Mouse (Mus musculus): ENCODE data around the gene Fsd2.

Fsd2 gene

DNA sequence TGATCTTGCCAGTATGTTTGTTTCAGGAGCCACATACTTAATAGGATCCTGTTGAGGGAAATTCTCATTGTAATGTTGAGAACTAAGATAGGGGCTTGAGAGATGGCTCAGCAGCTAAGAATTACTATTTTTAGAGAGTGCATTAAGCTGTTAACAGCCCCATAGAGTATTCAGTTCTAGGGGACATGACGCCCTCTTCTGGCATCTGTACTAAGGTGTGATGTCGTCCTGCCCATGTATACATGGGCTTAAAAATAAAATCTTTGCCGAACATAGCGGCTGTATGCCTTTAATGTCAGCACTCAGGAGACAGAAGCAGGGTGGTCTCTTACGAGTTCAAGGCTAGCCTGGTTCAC is 4.0 kb upstream of the Fsd2 start:
- peaks cover 7% of the 10 kb centered on the region for H3K36me3 ChIP-seq (ENCODE audit: insufficient read depth, low read length)
- peaks cover 29% of the 10 kb centered on the region for H3K4me1 ChIP-seq (replicated peaks; ENCODE audit: low read depth, low read length)
- no peaks in the 10 kb centered on the region for H3K9me3 ChIP-seq (ENCODE audit: low read length)
- H3K27me3 ChIP-seq (ENCODE audit: insufficient read depth, low read length) = peaks cover 5% of the 10 kb centered on the region
- no peak for TF ChIP-seq CTCF (conservative IDR thresholded peaks at IDR 0.05; ENCODE audit: low read length)
- no peak for TF ChIP-seq NANOG (IDR thresholded peaks at IDR 0.05; ENCODE audit: borderline replicate concordance, low read length)
- no peak for TF ChIP-seq POU5F1 (IDR thresholded peaks at IDR 0.05; ENCODE audit: borderline replicate concordance, low read length)
- H3K4me3 ChIP-seq (replicated peaks; ENCODE audit: low read length) = peak overlapping the region; percentile 90

DNA sequence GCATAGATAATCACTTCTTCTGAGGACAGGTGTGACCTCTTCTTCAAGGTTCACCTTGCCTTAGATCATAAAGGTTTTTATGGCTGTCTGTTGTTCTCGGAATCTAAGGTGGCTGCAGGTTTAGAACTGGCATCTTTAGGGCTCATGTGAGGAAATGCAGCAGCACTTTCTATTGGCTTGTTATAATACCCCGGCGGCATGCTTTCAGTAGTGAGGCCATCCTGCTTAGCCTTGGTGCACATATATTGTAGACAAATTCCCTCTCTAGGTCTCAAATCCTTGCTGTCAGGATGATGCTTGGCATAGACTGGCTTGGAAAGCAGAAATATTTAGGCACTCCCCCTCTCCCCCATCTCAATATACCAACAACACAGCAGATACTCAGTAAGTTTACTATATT is 3.5 kb upstream of the Fsd2 start:
- TF ChIP-seq NANOG (IDR thresholded peaks at IDR 0.05; ENCODE audit: borderline replicate concordance, low read length) (no peak), POU5F1 (IDR thresholded peaks at IDR 0.05; ENCODE audit: borderline replicate concordance, low read length) (no peak), CTCF (conservative IDR thresholded peaks at IDR 0.05; ENCODE audit: low read length) (no peak)
- peaks cover 29% of the 10 kb centered on the region for H3K4me1 ChIP-seq (replicated peaks; ENCODE audit: low read depth, low read length)
- peaks cover 5% of the 10 kb centered on the region for H3K36me3 ChIP-seq (ENCODE audit: insufficient read depth, low read length)
- peaks cover 5% of the 10 kb centered on the region for H3K27me3 ChIP-seq (ENCODE audit: insufficient read depth, low read length)
- no peaks in the 10 kb centered on the region for H3K9me3 ChIP-seq (ENCODE audit: low read length)
- H3K4me3 ChIP-seq (replicated peaks; ENCODE audit: low read length) = no peak overlapping the region

- H3K36me3 ChIP-seq (ENCODE audit: insufficient read depth, low read length) = peaks cover 1% of the 10 kb centered on the region
- no peaks in the 10 kb centered on the region for H3K9me3 ChIP-seq (ENCODE audit: low read length)
- peaks cover 29% of the 10 kb centered on the region for H3K4me1 ChIP-seq (replicated peaks; ENCODE audit: low read depth, low read length)
- TF ChIP-seq NANOG (IDR thresholded peaks at IDR 0.05; ENCODE audit: borderline replicate concordance, low read length) = no peak
- TF ChIP-seq CTCF (conservative IDR thresholded peaks at IDR 0.05; ENCODE audit: low read length) = no peak
- TF ChIP-seq POU5F1 (IDR thresholded peaks at IDR 0.05; ENCODE audit: borderline replicate concordance, low read length) = no peak
- H3K4me3 ChIP-seq (replicated peaks; ENCODE audit: low read length) = no peak overlapping the region
- peaks cover 5% of the 10 kb centered on the region for H3K27me3 ChIP-seq (ENCODE audit: insufficient read depth, low read length)
These were observed 3.1 kb upstream of the Fsd2 start for GRCm38 (mm10) chr7:81569851-81570250.

DNA sequence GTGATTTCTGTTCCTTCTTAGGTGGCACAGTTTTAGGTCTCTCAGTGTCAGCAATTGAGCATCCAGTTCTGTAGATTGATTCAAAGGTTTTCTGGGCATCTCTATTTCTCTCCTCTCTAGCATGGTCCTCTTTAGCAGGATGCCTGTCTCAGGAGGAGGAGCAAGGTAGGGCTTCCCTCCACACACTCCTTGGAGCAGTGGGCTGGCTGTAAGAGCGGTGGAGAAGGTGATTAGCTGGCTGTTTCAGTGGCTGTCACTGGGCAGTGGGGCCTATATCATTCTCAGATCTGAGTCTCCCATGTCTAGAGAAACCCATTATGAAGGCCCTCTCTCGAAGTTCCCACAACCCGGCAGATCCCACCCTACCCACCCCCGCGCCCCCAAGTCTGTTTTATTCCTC is 652 bp upstream of the Fsd2 start:
- H3K27me3 ChIP-seq (ENCODE audit: insufficient read depth, low read length) = peaks cover under 1% of the 10 kb centered on the region; the same call in 1 of the 2 replicates
- no peaks in the 10 kb centered on the region for H3K9me3 ChIP-seq (ENCODE audit: low read length)
- H3K36me3 ChIP-seq (ENCODE audit: insufficient read depth, low read length) = no peaks in the 10 kb centered on the region
- TF ChIP-seq POU5F1 (IDR thresholded peaks at IDR 0.05; ENCODE audit: borderline replicate concordance, low read length) = no peak
- TF ChIP-seq CTCF (conservative IDR thresholded peaks at IDR 0.05; ENCODE audit: low read length) = no peak
- TF ChIP-seq NANOG (IDR thresholded peaks at IDR 0.05; ENCODE audit: borderline replicate concordance, low read length) = no peak
- H3K4me3 ChIP-seq (replicated peaks; ENCODE audit: low read length) = no peak overlapping the region
- H3K4me1 ChIP-seq (replicated peaks; ENCODE audit: low read depth, low read length) = peaks cover 18% of the 10 kb centered on the region

DNA sequence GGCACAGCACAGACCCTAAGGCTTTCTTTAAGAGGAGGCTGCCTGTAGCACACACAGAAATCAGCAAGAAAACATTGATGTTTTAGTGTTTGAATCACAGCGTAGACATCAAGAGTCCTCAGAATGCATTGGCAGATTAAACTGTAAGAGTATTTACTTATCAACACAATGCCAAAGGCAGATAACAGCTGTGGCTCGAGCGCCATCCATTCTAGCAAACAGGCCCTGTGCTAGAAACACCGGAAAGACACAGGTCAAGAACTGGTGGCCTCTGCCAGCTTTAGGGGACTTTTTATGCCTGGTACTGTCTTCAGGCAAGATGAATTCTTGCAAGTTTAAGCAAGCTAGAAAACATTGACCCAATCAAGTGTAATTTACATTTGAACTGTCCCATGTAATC is 412 bp downstream of the Fsd2 start:
- no peaks in the 10 kb centered on the region for H3K9me3 ChIP-seq (ENCODE audit: low read length)
- peaks cover 13% of the 10 kb centered on the region for H3K4me1 ChIP-seq (replicated peaks; ENCODE audit: low read depth, low read length)
- no peak for TF ChIP-seq NANOG (IDR thresholded peaks at IDR 0.05; ENCODE audit: borderline replicate concordance, low read length)
- TF ChIP-seq POU5F1 (IDR thresholded peaks at IDR 0.05; ENCODE audit: borderline replicate concordance, low read length) = no peak
- no peak for TF ChIP-seq CTCF (conservative IDR thresholded peaks at IDR 0.05; ENCODE audit: low read length)
- H3K36me3 ChIP-seq (ENCODE audit: insufficient read depth, low read length) = no peaks in the 10 kb centered on the region
- H3K4me3 ChIP-seq (replicated peaks; ENCODE audit: low read length) = no peak overlapping the region
- H3K27me3 ChIP-seq (ENCODE audit: insufficient read depth, low read length) = no peaks in the 10 kb centered on the region

GRCm38 (mm10) chr7:81565381-81566055 is 1.2 kb downstream of the Fsd2 start:
- TF ChIP-seq POU5F1 (IDR thresholded peaks at IDR 0.05; ENCODE audit: borderline replicate concordance, low read length) (no peak), NANOG (IDR thresholded peaks at IDR 0.05; ENCODE audit: borderline replicate concordance, low read length) (no peak), CTCF (conservative IDR thresholded peaks at IDR 0.05; ENCODE audit: low read length) (no peak)
- Histone ChIP-seq H3K4me1 (replicated peaks; ENCODE audit: low read depth, low read length) (peaks cover 10% of the 10 kb centered on the region), H3K36me3 (ENCODE audit: insufficient read depth, low read length) (no peaks in the 10 kb centered on the region), H3K9me3 (ENCODE audit: low read length) (no peaks in the 10 kb centered on the region), H3K4me3 (replicated peaks; ENCODE audit: low read length) (no peak overlapping the region), H3K27me3 (ENCODE audit: insufficient read depth, low read length) (no peaks in the 10 kb centered on the region)

- no peaks in the 10 kb centered on the region for H3K27me3 ChIP-seq (ENCODE audit: insufficient read depth, low read length)
- no peak for TF ChIP-seq CTCF (conservative IDR thresholded peaks at IDR 0.05; ENCODE audit: low read length)
- TF ChIP-seq POU5F1 (IDR thresholded peaks at IDR 0.05; ENCODE audit: borderline replicate concordance, low read length) = no peak
- TF ChIP-seq NANOG (IDR thresholded peaks at IDR 0.05; ENCODE audit: borderline replicate concordance, low read length) = no peak
- peaks cover 3% of the 10 kb centered on the region; the same call in 1 of the 2 replicates for H3K4me1 ChIP-seq (replicated peaks; ENCODE audit: low read depth, low read length)
- H3K4me3 ChIP-seq (replicated peaks; ENCODE audit: low read length) = no peak overlapping the region
- no peaks in the 10 kb centered on the region for H3K9me3 ChIP-seq (ENCODE audit: low read length)
- no peaks in the 10 kb centered on the region for H3K36me3 ChIP-seq (ENCODE audit: insufficient read depth, low read length)
These were observed 2.0 kb downstream of the Fsd2 start for GRCm38 (mm10) chr7:81564766-81565165.

DNA sequence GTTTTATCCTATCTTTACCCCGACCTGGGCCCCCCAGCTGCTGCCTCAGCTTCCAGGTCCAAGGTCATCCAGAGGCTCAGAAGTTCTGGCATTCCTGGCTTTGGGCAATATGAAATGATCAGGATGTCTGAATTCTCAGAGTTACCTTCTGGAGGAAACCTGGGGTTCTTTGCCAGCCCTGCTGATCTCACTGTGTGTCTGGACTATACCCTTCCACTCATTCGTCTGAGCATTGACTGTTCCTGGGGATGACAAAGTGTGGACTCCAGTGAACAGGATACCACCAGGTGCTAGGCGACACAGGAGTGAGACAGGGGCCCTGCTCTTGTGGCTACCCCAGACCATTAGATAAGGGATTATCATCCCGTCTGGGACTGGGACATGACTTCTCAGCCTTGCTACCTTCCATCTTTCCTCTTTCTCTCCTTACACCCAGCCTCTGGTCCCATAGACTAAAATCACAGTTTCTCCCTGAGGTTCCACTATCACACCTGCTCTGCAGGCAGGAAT is 3.2 kb downstream of the Fsd2 start:
- H3K36me3 ChIP-seq (ENCODE audit: insufficient read depth, low read length) = no peaks in the 10 kb centered on the region
- no peak overlapping the region for H3K4me3 ChIP-seq (replicated peaks; ENCODE audit: low read length)
- no peaks in the 10 kb centered on the region for H3K9me3 ChIP-seq (ENCODE audit: low read length)
- 0 out of 2 replicates have a peak, but pooled peaks cover 2% of the 10 kb centered on the region for H3K4me1 ChIP-seq (replicated peaks; ENCODE audit: low read depth, low read length)
- no peaks in the 10 kb centered on the region for H3K27me3 ChIP-seq (ENCODE audit: insufficient read depth, low read length)
- TF ChIP-seq NANOG (IDR thresholded peaks at IDR 0.05; ENCODE audit: borderline replicate concordance, low read length) (no peak), POU5F1 (IDR thresholded peaks at IDR 0.05; ENCODE audit: borderline replicate concordance, low read length) (no peak), CTCF (conservative IDR thresholded peaks at IDR 0.05; ENCODE audit: low read length) (no peak)

GRCm38 (mm10) chr7:81561211-81561610 is 5.5 kb downstream of the Fsd2 start:
- Histone ChIP-seq H3K9me3 (ENCODE audit: low read length) (no peaks in the 10 kb centered on the region), H3K36me3 (ENCODE audit: insufficient read depth, low read length) (no peaks in the 10 kb centered on the region), H3K4me3 (replicated peaks; ENCODE audit: low read length) (no peak overlapping the region), H3K4me1 (replicated peaks; ENCODE audit: low read depth, low read length) (no peaks in the 10 kb centered on the region), H3K27me3 (ENCODE audit: insufficient read depth, low read length) (no peaks in the 10 kb centered on the region)
- TF ChIP-seq POU5F1 (IDR thresholded peaks at IDR 0.05; ENCODE audit: borderline replicate concordance, low read length) (no peak), CTCF (conservative IDR thresholded peaks at IDR 0.05; ENCODE audit: low read length) (no peak), NANOG (IDR thresholded peaks at IDR 0.05; ENCODE audit: borderline replicate concordance, low read length) (no peak)
